Mouse (Mus musculus) embryonic fibroblast, embryonic 13.5 days (primary cell): ENCODE measurements around the gene Susd3. TPM values are rescaled to one million over a fixed set of nuclear protein-coding genes. Genes with fewer than 3 reads are reported as not detected.

Experiments
- H3K27ac ChIP-seq: 2 replicates; pipeline ENCODE4 v1.5.1; 2012; ENCODE audit warnings: low read length, control low read depth, inconsistent platforms; ENCODE audit not compliant: insufficient read depth
- H3K4me1 ChIP-seq: 2 replicates; pipeline ENCODE4 v1.6.1; 2011; ENCODE audit warnings: low read length; ENCODE audit not compliant: control insufficient read depth, insufficient read depth
- H3K4me3 ChIP-seq: 2 replicates; pipeline ENCODE4 v1.5.1; 2011; ENCODE audit warnings: mild to moderate bottlenecking, control low read depth, low read length; ENCODE audit not compliant: insufficient read depth
- CTCF ChIP-seq: IDR thresholded peaks from 2 replicates; pipeline ENCODE4 v1.5.1; 2011; ENCODE audit warnings: mild to moderate bottlenecking, control low read depth, low read length, moderate library complexity, borderline replicate concordance; ENCODE audit not compliant: insufficient read depth
- POLR2A ChIP-seq: IDR thresholded peaks from 2 replicates; pipeline ENCODE4 v1.6.1; 2011; ENCODE audit warnings: low read depth, mild to moderate bottlenecking, control low read depth, low read length, moderate library complexity
- polyA plus RNA-seq: library from polyadenylated mRNA; stranded (reverse); fragments of >200 nt; gene quantifications from 2 replicates; pipeline ENCODE4 v1.2.4, GENCODE M21; 2011; ENCODE audit warnings: low read depth; ENCODE audit not compliant: missing spikeins, insufficient read length

The Susd3 gene
- polyA plus RNA-seq, 1 experiment = 0.37 TPM

GRCm38 (mm10) chr13:49196211-49196610 is 52.3 kb downstream of the Susd3 start:
- peaks cover 7% of the 10 kb centered on the region for H3K4me1 ChIP-seq
- no peak for TF ChIP-seq CTCF
- no peak for TF ChIP-seq POLR2A
- H3K27ac ChIP-seq = no peak overlapping the region
- no peak overlapping the region for H3K4me3 ChIP-seq

GRCm38 (mm10) chr13:49195651-49196050 is 52.9 kb downstream of the Susd3 start:
- TF ChIP-seq CTCF (no peak), POLR2A (no peak)

GRCm38 (mm10) chr13:49194811-49195210 is 53.7 kb downstream of the Susd3 start:
- TF ChIP-seq POLR2A = no peak
- no peak for TF ChIP-seq CTCF
- H3K4me3 ChIP-seq = no peak overlapping the region
- H3K27ac ChIP-seq = no peak overlapping the region
- H3K4me1 ChIP-seq = peaks cover 10% of the 10 kb centered on the region

More at GRCm38 (mm10) chr13:49195651-49196050, 52.9 kb downstream of the Susd3 start:
- H3K4me1 ChIP-seq = peaks cover 8% of the 10 kb centered on the region
- no peak overlapping the region for H3K27ac ChIP-seq
- H3K4me3 ChIP-seq = no peak overlapping the region

DNA sequence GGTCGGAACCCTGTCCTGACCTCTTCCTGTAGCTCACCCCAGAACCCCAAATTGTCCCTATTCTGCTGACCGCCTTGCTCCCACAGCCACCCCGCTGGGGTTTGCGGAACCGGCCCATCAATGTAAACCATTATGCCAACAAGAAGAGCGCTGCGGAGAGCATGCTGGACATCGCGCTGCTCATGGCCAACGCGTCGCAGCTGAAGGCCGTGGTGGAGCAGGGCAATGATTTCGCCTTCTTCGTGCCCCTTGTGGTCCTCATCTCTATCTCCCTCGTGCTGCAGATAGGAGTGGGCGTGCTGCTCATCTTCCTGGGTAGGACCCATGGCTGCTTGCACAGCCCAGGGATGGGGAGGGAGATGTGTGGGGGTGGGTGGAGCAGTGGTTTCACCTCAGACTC is 54.9 kb downstream of the Susd3 start:
- no peak overlapping the region for H3K27ac ChIP-seq
- TF ChIP-seq CTCF = no peak
- no peak for TF ChIP-seq POLR2A
- H3K4me3 ChIP-seq = no peak overlapping the region
- peaks cover 12% of the 10 kb centered on the region for H3K4me1 ChIP-seq

- H3K27ac ChIP-seq = no peak overlapping the region
Observed at GRCm38 (mm10) chr13:49192156-49192855, 56.2 kb downstream of the Susd3 start.

DNA sequence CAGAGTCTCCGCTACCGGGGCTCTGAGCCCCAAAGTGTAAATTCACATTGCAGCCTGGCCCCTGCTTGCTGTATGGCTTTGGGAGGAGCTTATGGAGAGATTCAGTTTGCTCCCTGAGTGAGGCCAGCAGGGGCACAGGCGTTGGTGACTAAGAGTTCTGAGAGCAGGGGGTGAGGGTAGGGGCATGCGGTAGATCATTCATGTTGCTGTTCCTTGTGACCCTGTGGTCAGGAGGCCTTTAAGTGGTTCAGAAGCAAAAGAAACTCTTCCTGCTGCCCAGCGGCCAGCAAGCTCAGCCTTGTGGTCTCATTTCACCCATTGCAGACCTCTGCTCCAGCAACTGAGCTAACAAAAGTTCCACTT is 56.9 kb downstream of the Susd3 start:
- H3K27ac ChIP-seq = no peak overlapping the region
- H3K4me1 ChIP-seq = peaks cover 15% of the 10 kb centered on the region
- TF ChIP-seq CTCF = no peak
- TF ChIP-seq POLR2A = no peak
- H3K4me3 ChIP-seq = no peak overlapping the region

More at GRCm38 (mm10) chr13:49192156-49192855, 56.2 kb downstream of the Susd3 start:
- peaks cover 15% of the 10 kb centered on the region for H3K4me1 ChIP-seq
- no peak for TF ChIP-seq CTCF
- no peak for TF ChIP-seq POLR2A
- H3K4me3 ChIP-seq = no peak overlapping the region

DNA sequence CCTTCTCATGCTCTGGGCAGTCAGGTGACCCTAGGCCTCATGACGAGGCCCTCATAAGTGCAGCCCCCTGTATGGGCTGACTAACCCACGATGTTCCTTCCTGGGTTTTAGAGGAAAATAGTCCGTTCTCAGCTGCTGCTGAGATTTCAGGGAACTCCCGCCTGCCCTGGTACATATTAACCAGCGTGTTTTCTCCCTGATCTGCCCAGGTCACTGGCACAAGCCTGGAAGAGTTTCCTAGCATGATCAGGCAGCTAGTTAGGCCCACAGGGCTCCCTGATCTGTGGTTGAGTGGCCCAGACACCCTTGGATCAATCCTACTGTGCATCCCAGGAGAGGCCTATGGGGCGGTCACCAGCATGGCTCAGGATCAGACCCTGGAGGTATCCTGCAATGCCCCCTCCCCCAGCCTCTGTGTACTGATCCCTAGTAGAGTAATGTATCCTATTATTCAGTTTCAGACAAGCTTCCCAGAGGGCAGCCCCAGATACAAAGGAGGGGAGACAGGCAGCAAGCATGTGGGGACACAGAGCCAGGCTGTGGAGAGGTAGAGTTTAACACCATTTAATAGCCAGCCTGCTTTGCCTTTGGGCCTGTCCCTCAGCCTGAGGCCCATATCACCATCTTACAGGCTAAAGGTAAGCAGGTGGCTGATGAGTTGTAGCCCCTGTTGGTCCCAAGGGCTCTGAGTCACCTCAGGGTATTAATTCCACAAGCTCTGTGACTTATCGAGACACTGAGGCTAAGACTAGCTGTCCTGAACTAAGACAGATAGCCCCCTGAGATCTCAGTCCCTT is 57.4 kb downstream of the Susd3 start:
- H3K27ac ChIP-seq = no peak overlapping the region
- TF ChIP-seq CTCF (no peak), POLR2A (no peak)
- peaks cover 15% of the 10 kb centered on the region for H3K4me1 ChIP-seq
- no peak overlapping the region for H3K4me3 ChIP-seq

DNA sequence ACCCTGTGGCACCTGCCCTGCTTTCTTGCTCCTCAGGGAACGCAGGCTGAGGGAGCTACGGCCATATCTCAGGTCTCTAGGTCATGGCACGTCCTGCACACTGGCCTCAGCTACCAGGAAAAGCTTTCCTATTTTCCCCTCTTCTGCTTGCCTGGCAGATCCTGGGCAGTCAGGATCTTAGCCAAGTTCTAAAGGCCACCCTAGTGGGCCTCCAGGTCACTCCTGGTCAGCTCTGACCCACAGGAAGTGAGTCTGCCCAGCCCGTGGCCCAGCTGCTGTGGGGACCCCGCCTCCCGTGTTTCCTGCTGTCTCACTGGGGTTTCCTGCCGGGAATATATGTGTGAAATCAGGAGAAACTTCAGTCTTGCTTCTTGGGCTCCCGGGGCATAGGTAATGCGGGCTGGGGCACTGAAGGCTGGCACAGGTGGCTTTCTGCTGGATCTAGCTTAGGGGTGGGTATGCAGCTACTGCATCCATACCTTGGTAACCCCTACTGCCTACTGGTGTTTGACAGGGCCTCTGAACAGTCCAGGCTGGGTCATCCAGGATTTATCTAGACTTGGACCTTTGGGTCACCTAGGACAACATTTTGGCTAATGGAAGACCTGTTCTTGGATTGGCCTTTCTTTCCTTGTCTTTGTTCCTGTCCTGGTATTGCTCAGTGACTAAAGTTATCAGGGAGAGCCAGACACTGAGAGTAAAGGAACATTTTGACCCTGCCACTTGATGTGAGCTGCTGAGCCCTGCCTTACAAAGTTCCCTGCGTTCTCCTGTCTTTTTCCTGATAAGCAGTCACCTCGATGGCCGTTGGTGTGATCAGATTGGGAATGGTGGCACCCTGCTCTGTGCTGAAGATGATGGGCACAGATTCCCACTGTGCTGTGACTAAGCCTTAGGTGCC is 58.3 kb downstream of the Susd3 start:
- H3K4me3 ChIP-seq = no peak overlapping the region
- H3K4me1 ChIP-seq = peaks cover 15% of the 10 kb centered on the region
- H3K27ac ChIP-seq = no peak overlapping the region
- TF ChIP-seq POLR2A = no peak

DNA sequence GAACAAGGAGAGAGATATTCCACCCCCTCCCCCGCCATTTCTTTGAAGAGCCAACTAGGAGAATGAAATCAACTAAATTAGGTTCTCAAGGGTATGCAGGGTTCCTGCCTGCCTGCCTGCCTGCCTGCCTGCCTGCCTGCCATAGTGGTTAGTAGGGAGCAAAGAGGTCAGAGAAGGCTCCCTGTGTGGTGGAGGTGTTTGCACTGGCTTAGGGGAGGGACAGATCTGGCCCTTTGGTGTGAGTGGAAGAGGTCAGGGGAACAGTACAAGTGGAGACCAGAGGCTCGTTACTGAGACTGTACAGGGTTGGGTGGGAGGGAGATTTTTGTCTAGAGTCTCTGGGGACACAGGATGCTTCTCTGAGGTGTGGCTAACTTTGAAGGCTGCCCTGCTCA is 59.5 kb downstream of the Susd3 start:
- peaks cover 15% of the 10 kb centered on the region for H3K4me1 ChIP-seq

More for the DNA sequence above, 59.5 kb downstream of the Susd3 start:
- TF ChIP-seq POLR2A = no peak
- no peak for TF ChIP-seq CTCF
- Histone ChIP-seq H3K4me3 (no peak overlapping the region), H3K27ac (no peak overlapping the region)
